Mouse (Mus musculus): Measurements from ENCODE around the gene Il17re.

Gene Il17re

DNA sequence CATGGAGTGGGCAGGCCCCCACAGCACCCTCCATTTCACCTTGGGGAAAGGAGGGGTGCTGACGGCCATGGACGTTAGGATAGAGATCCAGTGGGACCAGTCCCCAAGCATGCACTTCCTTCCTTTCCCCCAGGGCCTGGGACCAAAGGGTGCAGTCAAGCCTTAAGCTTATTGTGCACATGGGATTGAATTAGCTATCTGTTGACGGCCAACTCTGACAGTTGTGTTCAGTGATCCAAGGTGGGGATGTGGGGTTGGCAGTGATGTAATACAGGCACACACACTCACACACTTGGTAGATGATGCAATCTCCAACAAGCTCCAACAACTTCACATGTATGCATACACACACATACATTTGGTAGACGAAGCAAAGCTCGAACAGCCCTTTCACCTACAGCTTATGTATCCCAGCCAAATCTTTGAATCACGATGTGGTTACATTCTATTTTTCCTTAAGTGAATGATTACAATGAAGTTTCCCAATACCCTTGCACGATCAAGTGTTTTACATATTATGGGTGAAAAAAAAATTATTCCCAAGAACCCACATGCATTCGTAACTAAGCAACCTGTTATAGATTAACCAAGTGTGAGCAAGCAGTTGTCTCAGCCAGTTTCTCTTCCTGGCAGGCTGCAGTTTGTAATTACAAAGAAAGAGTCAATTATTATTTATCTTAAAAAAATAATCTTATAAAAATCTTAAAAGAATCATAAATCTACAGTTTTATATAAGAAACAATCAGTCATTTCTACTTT, 13.9 kb upstream of the Il17re start:
- no peak for DNase-seq

- DNase-seq: no peak
Observed at GRCm38 (mm10) chr6:113447639-113448038, 10.6 kb upstream of the Il17re start.

GRCm38 (mm10) chr6:113451839-113452238, 6.4 kb upstream of the Il17re start:
- DNase-seq: no peak

DNA sequence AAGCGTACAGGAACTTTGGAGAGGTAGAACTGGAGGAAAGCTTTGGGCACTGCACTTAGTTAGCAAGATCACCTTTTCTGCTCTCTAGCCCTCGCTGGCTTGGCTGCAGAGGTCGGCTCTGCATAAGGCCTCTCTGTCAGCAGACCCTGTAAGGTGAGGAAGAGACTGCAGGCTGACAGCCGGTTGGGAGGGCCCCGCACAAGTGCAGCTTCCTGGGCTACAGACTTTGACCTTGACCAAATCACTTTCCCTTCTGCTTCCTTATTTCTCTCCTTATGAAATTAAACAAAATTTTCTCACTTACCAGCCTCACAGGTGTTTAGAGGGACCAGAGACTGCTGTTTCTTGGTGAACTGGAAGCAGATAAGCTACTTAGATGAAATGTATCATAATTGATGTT, 3.3 kb upstream of the Il17re start:
- no peak for DNase-seq

DNA sequence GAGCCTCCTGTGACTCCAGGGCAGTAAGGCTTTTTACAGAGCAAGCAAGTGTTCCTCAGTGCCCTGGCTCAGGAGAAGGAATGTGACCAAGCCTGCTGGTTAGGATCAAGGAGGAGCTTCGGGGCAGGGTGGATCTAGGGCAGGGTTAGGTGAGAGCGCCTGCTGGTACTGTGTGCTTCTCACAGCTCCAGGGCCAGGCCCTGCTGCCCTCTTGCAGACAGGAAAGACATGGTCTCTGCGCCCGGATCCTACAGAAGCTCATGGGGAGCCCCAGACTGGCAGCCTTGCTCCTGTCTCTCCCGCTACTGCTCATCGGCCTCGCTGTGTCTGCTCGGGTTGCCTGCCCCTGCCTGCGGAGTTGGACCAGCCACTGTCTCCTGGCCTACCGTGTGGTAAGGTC, 351 bp downstream of the Il17re start:
- no peak for DNase-seq

DNA sequence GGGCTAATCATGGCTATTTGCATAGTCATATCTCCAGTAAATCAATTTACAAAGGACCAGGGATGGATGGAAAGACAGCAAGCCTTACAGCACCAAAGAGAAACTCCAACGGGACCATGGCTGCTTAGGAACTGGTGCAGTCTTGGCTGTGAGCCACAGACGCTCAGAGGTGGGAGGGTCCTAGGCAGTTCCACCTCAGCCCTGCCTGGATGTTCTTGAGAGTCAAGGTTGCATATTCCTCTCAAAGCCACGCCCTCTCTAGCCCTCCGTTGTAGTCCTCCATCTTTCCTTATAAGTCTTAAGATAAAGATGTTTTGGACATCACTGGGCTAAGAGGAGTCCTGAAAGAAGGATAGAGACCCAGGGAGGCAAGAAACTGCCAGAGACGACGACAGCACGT, 5.8 kb downstream of the Il17re start:
- DNase-seq: no peak

- DNase-seq: no peak
Observed at GRCm38 (mm10) chr6:113465602-113466001, 7.3 kb downstream of the Il17re start.

DNA sequence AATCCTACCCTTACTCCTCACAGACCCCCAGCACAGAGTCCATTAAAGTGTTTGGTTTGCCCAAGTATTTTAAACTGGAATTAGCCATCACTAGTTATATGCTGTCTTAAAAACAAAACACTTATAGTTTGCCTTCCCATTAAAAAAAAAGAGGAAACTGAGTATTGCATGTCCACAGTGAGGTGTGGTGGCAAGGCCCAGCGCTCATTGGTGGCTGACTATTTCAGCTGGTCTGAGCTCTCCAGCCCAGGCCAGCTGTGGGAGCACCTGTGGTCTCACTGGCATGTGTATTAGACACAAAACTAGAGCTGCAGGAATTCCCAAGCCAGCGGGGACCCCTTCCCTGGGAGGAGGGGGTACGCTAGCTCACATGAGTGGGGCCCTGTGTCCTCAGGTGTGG, 10.2 kb downstream of the Il17re start:
- DNase-seq: no peak

GRCm38 (mm10) chr6:113469021-113469420, 10.7 kb downstream of the Il17re start:
- peak; percentile 38 for DNase-seq

GRCm38 (mm10) chr6:113469432-113469831, 11.1 kb downstream of the Il17re start:
- DNase-seq: peak; percentile 71

DNA sequence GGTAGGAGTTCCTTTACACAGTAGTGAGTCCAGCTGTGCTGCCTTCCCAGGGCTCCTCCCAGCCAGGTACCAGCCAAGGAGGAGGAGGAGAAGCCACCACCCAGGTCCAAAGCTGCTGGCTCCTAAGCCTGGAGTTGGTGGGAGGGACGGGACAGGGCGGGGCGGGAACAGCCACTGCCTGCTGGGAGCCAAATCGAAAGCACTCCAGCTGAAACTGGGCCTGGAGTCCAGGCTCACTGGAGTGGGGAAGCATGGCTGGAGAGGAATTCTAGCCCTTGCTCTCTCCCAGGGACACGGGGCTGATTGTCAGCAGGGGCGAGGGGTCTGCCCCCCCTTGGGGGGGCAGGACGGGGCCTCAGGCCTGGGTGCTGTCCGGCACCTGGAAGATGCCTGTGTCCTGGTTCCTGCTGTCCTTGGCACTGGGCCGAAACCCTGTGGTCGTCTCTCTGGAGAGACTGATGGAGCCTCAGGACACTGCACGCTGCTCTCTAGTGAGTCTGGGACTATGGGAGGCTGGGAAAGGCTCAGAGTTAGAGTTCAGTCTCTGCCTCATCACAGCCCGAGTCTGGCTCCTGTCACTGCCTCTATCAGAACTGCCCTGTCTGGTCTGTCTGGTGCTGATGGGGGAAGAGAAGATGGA, 13.1 kb downstream of the Il17re start, which contains the start of gene Il17rc:
Gene Il17rc, plus strand, starts transcription at position 131 of the 640 bp plus-strand sequence.
- DNase-seq: no peak

DNA sequence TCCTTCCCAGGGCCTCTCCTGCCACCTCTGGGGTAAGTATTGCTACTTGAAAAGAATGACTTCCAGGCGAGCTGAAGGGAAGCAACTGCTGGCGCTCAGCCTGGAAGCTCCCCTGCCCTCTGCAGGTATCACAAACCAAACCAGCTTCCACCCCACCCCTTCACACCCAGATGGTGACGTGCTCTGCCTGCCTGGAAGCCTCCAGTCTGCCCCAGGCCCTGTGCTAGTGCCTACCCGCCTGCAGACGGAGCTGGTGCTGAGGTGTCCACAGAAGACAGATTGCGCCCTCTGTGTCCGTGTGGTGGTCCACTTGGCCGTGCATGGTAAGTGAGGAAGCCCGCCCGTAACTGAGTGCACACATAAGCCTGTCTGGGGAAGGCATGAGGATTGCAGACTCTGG, 13.8 kb downstream of the Il17re start:
- no peak for DNase-seq

DNA sequence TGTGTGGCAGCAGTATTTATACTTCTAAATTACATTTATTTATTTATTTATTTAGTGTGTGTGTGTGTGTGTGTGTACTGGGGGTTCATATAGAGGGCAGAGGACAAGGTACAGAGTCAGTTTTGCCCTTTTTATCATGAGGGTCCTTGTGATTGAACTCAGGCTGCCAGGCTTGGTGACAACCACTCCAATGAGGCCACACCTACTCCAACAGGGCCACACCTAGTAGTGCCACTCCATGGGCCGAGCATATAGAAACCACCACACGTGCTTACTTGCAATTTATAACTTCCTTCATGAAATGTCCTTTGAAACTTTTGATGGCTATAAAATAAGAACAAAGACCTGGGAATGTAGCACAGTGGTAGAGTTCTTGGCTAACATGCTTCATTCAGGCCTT, 15.0 kb downstream of the Il17re start:
- no peak for DNase-seq

DNA sequence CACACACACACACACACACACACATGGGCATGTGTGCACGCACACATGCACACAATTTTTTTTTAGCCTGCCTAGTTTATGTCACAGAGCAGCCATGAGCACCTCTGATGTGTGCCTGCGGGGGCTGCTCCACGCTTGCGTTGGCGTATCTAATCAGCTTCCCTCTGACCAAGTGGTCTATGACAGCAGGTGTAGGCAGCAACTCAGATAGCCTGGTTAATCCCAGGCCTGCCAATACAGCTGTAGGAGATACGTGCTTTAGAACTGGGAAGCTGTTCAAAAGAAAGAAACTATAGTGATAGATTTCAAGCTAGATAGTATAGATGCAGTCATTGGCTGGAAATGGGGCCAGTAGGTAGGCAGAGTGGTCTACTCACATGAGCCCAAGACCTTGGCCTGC, 15.4 kb downstream of the Il17re start:
- no peak for DNase-seq

DNA sequence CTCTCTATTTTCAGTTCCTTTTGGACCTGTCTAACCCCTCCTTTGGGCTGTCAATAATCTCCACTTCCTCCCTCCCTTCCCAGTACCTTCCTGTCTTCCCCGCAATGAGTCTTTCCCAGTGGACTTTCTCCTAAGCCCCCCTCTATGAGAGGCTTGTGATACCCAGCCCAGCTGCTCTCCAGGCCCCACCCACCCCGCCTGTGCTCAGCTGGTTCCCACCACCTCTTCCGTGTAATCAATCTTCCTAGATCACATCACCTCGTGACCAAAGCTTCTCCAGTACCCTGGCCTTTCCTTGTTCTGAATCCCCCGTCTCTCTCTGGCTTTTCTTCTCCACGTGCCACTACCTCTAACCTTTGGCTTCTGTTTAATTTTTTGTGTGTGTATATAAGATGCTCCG, 19.1 kb downstream of the Il17re start:
- no peak for DNase-seq

DNA sequence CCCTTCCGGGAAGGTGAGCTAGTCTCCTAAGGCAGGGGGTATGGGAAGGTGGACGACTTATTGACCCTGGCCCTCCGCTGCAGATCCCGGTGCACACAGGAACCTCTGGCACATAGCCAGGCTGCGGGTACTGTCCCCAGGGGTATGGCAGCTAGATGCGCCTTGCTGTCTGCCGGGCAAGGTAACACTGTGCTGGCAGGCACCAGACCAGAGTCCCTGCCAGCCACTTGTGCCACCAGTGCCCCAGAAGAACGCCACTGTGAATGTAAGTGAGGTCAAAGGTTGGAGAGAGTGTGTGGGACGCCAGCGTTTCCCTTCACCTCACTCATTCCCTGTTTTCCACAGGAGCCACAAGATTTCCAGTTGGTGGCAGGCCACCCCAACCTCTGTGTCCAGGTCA, 20.6 kb downstream of the Il17re start:
- DNase-seq: no peak

GRCm38 (mm10) chr6:113480555-113481373, 22.5 kb downstream of the Il17re start:
- DNase-seq: no peak

- peak; percentile 54 for DNase-seq
Observed at GRCm38 (mm10) chr6:113482477-113483099, 24.3 kb downstream of the Il17re start.

DNA sequence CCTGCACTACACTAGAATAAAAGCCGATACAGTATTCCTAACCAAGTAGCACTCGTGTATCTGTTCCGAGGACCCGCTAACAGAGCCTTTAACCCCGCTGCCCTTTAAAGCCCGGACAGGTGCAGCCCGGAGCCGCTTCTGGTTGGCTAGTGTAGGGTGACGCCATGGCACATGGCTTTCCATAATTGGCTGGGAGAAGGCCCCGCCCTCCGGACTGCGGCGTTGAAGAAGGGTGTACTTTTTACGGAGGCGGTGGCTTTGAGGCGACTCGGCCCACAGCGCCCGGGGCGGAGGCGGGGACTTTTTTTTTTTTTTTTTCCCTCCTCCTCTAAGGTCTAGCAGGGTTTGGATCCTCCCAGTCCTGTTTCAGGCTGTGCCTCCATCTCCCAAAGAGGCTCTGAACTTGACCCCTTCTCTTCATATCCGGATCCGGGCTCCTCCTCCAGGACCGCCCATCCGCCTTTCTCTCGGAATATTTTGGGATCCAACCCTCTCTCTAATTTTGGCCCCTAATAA, 24.9 kb downstream of the Il17re start, which contains the start of gene Creld1:
Gene Creld1, plus strand, starts transcription at position 198 of the 516 bp plus-strand sequence.
- DNase-seq: peak; percentile 93

DNA sequence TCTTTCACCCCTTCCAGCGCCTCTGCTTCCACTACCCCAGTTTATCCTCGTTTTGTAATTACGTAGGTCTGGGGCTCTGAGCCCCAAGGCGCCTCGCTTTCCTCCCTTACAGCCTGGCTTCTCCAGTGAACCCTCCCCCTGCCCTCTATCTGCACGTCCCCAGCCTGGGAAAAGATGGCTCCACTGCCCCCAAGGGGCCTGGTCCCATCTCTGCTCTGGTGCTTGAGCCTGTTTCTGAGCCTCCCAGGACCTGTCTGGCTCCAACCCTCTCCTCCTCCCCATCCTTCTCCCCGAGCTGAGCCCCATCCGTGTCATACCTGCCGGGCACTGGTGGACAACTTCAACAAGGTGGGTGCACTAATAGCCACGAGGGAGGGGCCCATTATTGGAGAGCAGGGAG, 25.4 kb downstream of the Il17re start:
- DNase-seq: no peak

GRCm38 (mm10) chr6:113487125-113487576, 28.9 kb downstream of the Il17re start:
- DNase-seq: no peak

DNA sequence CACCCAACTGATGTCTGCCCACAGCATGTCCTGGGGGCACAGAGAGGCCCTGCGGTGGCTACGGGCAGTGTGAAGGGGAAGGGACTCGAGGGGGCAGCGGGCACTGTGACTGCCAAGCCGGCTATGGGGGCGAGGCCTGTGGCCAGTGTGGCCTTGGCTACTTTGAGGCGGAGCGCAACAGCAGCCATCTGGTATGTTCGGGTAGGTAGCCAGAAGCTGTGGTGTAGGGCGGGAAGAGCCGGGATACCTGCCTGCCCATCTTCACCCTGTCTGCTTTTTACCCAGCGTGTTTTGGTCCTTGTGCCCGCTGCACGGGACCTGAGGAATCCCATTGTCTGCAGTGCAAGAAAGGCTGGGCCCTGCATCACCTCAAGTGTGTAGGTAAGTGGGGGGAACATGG, 31.1 kb downstream of the Il17re start:
- DNase-seq: no peak

Data from right cerebral cortex, postnatal 25 days (tissue).